Mouse (Mus musculus) liver, embryonic 14.5 days (tissue): ENCODE results near the gene Abca1.

ENCODE experiments used
- CTCF ChIP-seq: IDR thresholded peaks from 2 replicates; pipeline ENCODE4 v1.5.1; 2016; ENCODE audit warnings: antibody characterized with exemption, low read depth, control low read depth
- EP300 ChIP-seq: IDR thresholded peaks from 2 replicates; pipeline ENCODE4 v1.6.1; 2016; ENCODE audit warnings: antibody characterized with exemption, low read depth

DNA sequence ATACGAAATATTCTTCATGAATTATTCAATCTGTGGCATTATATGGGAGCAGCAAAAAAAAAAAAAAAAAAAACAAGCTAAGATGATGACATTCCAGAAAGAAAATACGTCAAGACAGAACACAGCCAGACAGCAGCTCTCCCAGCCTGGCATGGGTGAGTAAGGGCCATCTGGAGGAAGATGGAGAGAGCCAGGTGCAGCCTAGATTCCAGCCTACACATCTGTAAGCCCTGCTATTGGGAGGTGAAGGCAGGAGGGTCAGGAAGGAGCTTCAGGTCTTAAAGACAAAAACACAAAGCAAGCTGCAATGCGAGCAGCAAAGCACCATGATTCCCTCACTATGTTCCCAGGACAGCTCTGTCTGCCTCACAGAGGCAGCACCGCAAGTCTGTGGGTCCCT is 26.9 kb upstream of the Abca1 start:
- no peak for TF ChIP-seq EP300
- TF ChIP-seq CTCF: no peak
